ENCODE assay signal across 9 mouse cellular contexts in the genomic region with DNA sequence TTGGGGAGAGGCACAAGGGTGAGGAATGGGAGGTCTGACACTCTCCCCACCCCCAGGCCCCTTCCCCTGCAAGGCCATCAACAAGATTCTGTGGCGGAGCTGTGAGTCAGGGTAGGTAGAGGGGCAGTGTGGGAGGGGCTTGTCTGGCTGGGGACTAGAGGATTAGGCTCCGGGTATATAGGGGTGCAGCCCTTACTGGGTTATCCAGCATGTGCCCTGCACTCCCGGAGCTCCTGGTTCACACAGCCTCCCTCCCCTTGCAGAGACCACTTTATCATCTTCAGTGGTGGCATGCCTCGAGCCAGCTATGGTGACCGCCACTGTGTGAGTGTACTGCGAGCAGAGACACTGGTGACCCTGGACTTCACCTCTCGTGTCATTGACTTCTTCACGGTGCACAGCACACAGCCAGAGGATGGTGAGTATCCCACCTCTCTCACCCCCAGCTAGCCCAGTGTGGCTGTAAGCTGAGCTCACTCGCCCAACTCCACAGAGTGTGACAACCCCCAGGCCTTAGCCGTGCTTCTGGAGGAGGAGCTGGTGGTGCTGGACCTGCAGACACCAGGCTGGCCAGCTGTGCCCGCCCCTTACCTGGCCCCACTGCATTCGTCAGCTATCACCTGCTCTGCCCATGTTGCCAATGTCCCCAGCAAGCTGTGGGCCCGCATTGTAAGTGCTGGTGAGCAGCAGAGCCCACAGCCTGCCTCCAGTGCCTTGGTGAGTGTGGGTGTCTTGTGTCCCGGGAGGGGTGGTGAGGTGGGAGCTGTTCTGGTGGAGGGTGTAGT. TPM values are rescaled to one million over a fixed set of nuclear protein-coding genes. Genes with fewer than 3 reads are reported as not detected.
DNase-seq lines count a peak whose midpoint lies in the region; ATAC-seq and TF ChIP-seq lines count a peak whose summit lies in the region.
"Had no signal": no experiment of that assay in that cellular context is flagged by ENCODE, and none has a peak within 500 bp of the region (broad histone marks: within the 10 kb centered on the region; RNA-seq: fewer than 3 reads in every experiment).

No protein-coding gene starts in this region.

- H3K27ac ChIP-seq in kidney, postnatal 0 days = peak overlapping the region; percentile 36; the same call in 1 of the 2 replicates
- peak overlapping the region; percentile 50; the same call in 1 of the 2 replicates for H3K27ac ChIP-seq in stomach, embryonic 16.5 days (ENCODE audit: low read length)
- H3K27ac ChIP-seq: embryonic facial prominence, embryonic 12.5 days had no signal

- no peak for TF ChIP-seq CTCF in kidney, postnatal 0 days (IDR thresholded peaks at IDR 0.05; ENCODE audit: low read depth)

- H3K4me1 ChIP-seq in kidney, postnatal 0 days (replicated peaks; ENCODE audit: insufficient read depth, low read length) = no peaks in the 10 kb centered on the region
- H3K4me1 ChIP-seq in stomach, embryonic 16.5 days (ENCODE audit: control insufficient read depth, insufficient read depth, low read length) = peaks cover 5% of the 10 kb centered on the region; the same call in 1 of the 2 replicates

- peak; percentile 12 for DNase-seq in adrenal gland, adult 8-10 months
- DNase-seq in adrenal gland, postnatal 25 days = no peak
- no peak for DNase-seq in kidney, postnatal 0 days (ENCODE audit: low spot score)
- DNase-seq in kidney, adult 9 months = no peak
- peak; percentile 12 to 60 for DNase-seq in spleen, postnatal 4 days (ENCODE audit: low spot score in 2 of 2)
- DNase-seq in spleen, adult 12 weeks (ENCODE audit: low spot score) = no peak
- DNase-seq in T-cell, adult 2 months (ENCODE audit: low spot score) = no peak

- peaks cover 39% of the 10 kb centered on the region for H3K36me3 ChIP-seq in kidney, postnatal 0 days (ENCODE audit: insufficient read depth, low read length)
- peaks cover 21% of the 10 kb centered on the region for H3K36me3 ChIP-seq in stomach, embryonic 16.5 days (ENCODE audit: control insufficient read depth, insufficient read depth, low read length)

- H3K27me3 ChIP-seq in kidney, postnatal 0 days (ENCODE audit: insufficient read depth, low read length) = no peaks in the 10 kb centered on the region
- no peaks in the 10 kb centered on the region for H3K27me3 ChIP-seq in stomach, embryonic 16.5 days (ENCODE audit: control insufficient read depth, insufficient read depth, low read length)
- H3K27me3 ChIP-seq: embryonic facial prominence, embryonic 12.5 days had no signal

- no peak overlapping the region for H3K4me2 ChIP-seq in kidney, postnatal 0 days (ENCODE audit: low read length)
- no peak overlapping the region for H3K4me2 ChIP-seq in stomach, embryonic 16.5 days (ENCODE audit: low read depth, low read length)
- H3K4me2 ChIP-seq: embryonic facial prominence, embryonic 12.5 days had no signal

- 78% methylated on average over 14 of the region's 14 CpGs for WGBS in kidney, postnatal 0 days
- WGBS in stomach, embryonic 16.5 days = 84% methylated on average over 14 of the region's 14 CpGs

- H3K9ac ChIP-seq in kidney, postnatal 0 days (ENCODE audit: low read depth, low read length) = no peak overlapping the region
- peak overlapping the region; percentile 43 for H3K9ac ChIP-seq in stomach, embryonic 16.5 days (ENCODE audit: low read length)
- H3K9ac ChIP-seq: embryonic facial prominence, embryonic 12.5 days had no signal

- ATAC-seq in kidney, postnatal 0 days (replicated peaks; ENCODE audit: low FRiP score, low read depth) = no peak
- no peak for ATAC-seq in stomach, embryonic 16.5 days (ENCODE audit: insufficient read depth, low FRiP score)

- no peaks in the 10 kb centered on the region for H3K9me3 ChIP-seq in kidney, postnatal 0 days (replicated peaks; ENCODE audit: low read length)
- H3K9me3 ChIP-seq in stomach, embryonic 16.5 days (replicated peaks; ENCODE audit: control insufficient read depth, low read length) = no peaks in the 10 kb centered on the region
- H3K9me3 ChIP-seq: embryonic facial prominence, embryonic 12.5 days had no signal

- H3K4me3 ChIP-seq in kidney, postnatal 0 days (replicated peaks; ENCODE audit: low read depth, low read length) = no peak overlapping the region
- no peak overlapping the region for H3K4me3 ChIP-seq in stomach, embryonic 16.5 days (replicated peaks; ENCODE audit: low read length)
- H3K4me3 ChIP-seq: embryonic facial prominence, embryonic 12.5 days had no signal

RNA-seq across cellular contexts. Expression of gene Llgl1, which starts 7.4 kb away (rescaled TPM):
- total RNA-seq in adrenal gland, adult 8-10 months (2022) = 10 to 100 TPM; 26.4 to 39.3 (median 32.0) TPM
- 25.6 and 28.6 TPM in 2 replicates for total RNA-seq in adrenal gland, postnatal 25 days (2021)
- polyA plus RNA-seq in kidney, postnatal 0 days (2015; fragmentation: Nextera tagmentation; extraction: Ambion mirVana) = 26.4 and 31.0 TPM in 2 replicates
- polyA plus RNA-seq in stomach, embryonic 16.5 days (2015; fragmentation: Nextera tagmentation; extraction: Ambion mirVana) = 43.2 and 46.7 TPM in 2 replicates

RNA-seq across cellular contexts. Expression of gene Flii, which starts 20.2 kb away (rescaled TPM):
- total RNA-seq in adrenal gland, adult 8-10 months (2022) = 100 to 1,000 TPM; 162 to 185 (median 177) TPM
- 167 and 175 TPM in 2 replicates for total RNA-seq in adrenal gland, postnatal 25 days (2021)
- 53.4 and 56.8 TPM in 2 replicates for polyA plus RNA-seq in kidney, postnatal 0 days (2015; fragmentation: Nextera tagmentation; extraction: Ambion mirVana)
- 87.7 and 97.6 TPM in 2 replicates for polyA plus RNA-seq in stomach, embryonic 16.5 days (2015; fragmentation: Nextera tagmentation; extraction: Ambion mirVana)

RNA-seq across cellular contexts. Expression of gene Mief2, which starts 21.3 kb away (rescaled TPM):
- 10 to 100 TPM; 36.9 to 41.2 (median 38.8) TPM for total RNA-seq in adrenal gland, adult 8-10 months (2022)
- total RNA-seq in adrenal gland, postnatal 25 days (2021) = 39.8 and 45.0 TPM in 2 replicates
- polyA plus RNA-seq in kidney, postnatal 0 days (2015; fragmentation: Nextera tagmentation; extraction: Ambion mirVana) = 14.1 and 14.5 TPM in 2 replicates
- polyA plus RNA-seq in stomach, embryonic 16.5 days (2015; fragmentation: Nextera tagmentation; extraction: Ambion mirVana) = 11.2 and 13.2 TPM in 2 replicates

Comparison
In these comparisons a context has a peak if more than half of its experiments do, and no peak if none do; other contexts are left out.
1. DNase-seq: peak in adrenal gland, adult 8-10 months (single experiment) and spleen, postnatal 4 days (2 of 2); none in adrenal gland, postnatal 25 days (single experiment), kidney, postnatal 0 days (single experiment), kidney, adult 9 months (single experiment), spleen, adult 12 weeks (single experiment) and T-cell, adult 2 months (single experiment).